Mouse (Mus musculus) lung, postnatal 10 days (tissue): ENCODE data around the gene Nudt16.
"Not testable (repeated sequence)": the region's sequence is repeated elsewhere in the genome, so short reads cannot be mapped to it uniquely, and the experiment has no call there.

ENCODE experiments used
- DNase-seq: peaks from one replicate; pipeline ENCODE4 v3.0.0; 2021

Nudt16 gene

GRCm38 (mm10) chr9:105131253-105132001, at the start of gene Nudt16:
Nudt16 (minus strand) TSS chr9:105131824.
- DNase-seq: peak; percentile 96

DNA sequence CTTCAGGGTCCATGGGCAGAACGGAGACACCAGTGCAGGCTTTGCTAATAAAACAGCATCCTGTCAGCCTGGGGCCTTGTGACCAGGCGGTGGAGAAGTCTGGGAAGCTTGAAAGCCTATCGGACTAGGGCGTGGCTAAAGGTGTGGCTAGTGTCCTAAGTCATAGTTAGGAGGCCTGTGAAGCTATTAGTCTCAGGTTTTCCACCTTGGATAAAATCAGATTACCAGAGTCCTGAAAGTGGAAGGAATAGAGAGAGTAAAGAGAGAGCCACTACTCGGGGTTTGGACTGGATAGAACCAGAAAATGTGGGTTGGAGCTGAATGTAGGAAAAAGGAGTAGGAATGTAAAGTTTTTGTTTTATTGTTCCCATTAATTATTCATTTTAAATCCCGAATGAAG, 13.4 kb upstream of the Nudt16 start, which contains the start of gene 1700080E11Rik:
TSS of gene 1700080E11Rik (minus strand) at position 101 of the 400 bp plus-strand sequence.
- DNase-seq: no peak

DNA sequence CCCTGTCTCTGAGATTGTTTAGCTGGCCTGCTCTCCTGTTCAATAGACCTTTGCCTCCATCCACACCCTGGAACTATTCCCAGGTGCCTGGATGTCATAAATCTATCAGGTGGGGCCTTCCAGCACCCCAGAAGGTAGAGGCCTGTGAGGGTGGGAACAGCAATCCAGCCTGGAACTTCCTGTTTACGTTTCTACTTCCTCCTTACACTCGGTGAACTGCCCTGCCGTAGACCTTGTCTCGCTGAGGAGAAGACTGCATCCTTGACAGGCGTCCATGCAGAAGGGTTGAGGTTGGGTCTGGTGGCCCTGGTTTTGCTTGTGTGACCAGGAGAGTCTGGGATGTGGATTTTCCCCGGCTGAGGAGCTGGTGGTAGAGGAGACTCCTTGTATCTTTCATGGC, 7.6 kb upstream of the Nudt16 start:
- DNase-seq: no peak

DNA sequence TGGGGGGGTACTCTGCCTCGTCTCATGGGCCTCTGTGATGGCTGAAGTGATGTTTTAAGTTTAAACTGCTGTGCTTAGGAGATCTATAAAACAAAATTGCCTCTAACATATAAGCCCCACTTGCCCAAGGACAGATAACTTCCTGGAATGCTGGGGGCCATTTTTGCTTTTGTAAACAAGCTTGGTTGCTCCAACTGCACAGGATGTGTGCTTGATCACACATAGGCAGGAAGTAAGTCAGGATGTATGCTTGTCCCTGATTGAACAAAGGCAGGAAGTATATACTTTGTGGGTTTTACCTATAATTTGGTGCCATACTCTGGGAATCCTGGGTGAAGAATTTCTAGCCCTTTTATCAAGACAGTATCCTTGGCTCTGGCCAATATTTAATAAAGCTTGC, 4.8 kb upstream of the Nudt16 start:
- peak; percentile 20 for DNase-seq

GRCm38 (mm10) chr9:105134536-105134935, 2.9 kb upstream of the Nudt16 start:
- DNase-seq: no peak

DNA sequence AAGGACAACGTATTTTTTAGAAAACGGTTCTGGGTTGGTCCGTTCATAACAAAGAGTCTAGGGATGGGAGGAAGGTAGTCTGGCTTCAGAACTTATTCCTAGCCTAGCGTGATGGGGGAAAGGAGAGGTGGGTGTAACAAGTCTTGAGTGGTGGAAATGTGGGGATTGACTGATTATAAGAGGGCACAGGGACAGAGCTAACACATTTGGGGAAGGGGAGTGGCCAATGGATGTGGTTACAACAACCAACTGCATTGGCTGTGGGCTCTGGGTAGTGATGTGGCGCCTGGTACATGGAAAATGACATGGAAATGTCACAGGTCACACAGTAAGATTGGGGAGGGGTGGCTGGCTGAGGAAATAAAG, 361 bp upstream of the Nudt16 start:
- DNase-seq: peak; percentile 7

DNA sequence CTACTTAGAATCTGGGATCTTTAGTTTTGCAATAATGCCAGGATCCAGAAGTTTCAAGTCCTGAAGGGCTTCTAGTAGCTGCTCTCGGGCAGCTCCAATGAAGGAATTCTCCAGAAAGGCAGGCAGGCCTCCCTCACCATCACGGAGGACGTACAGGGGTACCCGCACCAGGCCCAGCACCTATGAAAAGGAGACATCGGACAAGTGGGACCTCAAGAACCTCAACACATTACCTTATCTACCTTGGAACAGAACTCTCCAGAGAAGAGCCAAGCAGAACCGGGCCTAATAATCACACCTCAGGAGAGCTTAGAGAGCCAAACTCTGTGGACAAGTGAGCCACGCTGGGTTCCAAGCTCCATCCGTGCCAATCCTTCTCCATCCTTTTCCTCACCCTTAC, 1.3 kb downstream of the Nudt16 start:
- DNase-seq: no peak

DNA sequence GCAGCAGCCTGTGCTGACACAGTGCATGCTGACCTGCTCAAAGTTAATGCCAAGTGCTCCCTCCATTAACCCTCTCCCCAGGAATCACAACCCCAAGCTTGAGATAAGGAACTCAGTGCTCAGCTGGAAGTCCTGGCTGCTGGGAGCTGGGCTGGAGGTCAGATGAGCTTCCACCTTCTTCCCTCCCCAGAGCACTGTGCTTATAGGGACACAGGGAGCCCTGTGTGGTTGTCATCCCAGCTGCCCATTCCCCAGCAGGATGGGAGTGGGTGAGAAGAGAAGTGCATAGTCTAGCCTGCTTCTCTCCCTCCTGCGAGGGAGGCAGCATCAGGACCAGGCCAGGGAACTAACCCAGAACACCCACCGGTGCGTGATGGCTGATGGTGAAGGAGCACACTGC, 6.4 kb downstream of the Nudt16 start:
- DNase-seq: not testable (repeated sequence)

GRCm38 (mm10) chr9:105103893-105104292, 27.7 kb downstream of the Nudt16 start:
- no peak for DNase-seq

DNA sequence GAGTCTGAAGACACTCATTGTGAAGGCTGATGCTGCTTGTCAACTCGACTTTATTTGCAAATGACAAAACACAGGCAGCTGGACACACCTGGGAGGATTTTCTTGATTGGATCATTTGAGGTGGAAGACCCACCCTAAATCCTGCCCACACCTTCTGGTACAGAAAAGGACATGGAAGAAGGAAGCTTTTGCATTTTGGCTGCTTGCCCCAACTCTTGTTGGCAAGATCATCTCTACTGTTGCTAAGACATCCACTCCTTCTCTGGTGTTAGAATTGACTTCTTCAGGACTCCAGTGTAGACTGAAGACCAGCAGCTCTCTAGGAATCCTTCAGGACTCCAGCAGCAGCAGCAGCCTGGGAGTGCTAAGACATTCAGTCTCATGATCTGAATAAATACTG, 29.7 kb downstream of the Nudt16 start:
- DNase-seq: no peak

DNA sequence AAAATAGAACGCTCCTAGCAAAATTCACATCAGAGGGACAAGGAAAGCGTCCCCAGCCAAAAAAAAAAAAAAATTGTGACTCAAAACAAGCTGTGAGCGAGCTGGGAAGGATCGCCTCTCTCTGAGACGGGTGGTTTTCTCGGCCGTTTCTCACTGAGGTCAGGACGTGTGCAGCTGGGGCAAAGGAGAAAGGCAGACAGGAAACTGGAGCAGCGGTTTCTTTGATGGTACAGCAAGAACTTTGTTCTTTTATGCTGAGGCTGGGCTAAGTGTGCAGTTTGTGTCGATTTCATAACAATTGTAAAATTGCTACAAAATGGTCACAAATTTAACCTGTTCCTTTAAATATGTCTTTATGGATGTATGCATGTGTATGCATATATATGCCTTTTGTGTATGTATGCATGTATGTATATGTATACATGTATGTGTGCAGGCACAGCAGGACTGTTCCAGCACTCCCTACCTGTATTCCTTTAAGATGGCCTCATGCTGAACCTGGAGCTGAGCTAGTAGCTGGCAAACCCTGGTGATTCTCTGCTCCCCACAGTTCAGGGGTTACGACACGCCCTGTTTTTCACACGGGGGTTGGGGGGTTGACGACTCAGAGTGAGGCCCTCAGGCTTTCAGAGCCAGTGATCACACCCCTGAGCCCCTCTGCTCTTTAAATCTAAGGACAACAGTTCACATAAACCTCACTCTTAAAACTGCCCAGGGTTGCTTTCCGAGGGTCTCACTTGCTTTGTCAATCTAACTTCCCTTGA, 30.6 kb downstream of the Nudt16 start:
- DNase-seq: no peak

- DNase-seq: no peak
Observed at GRCm38 (mm10) chr9:105080246-105080645, 51.4 kb downstream of the Nudt16 start.
